Mouse (Mus musculus): ENCODE results near the gene Rbbp4.

GRCm38 (mm10) chr4:129346481-129347154, 11.4 kb upstream of the Rbbp4 start:
- no peak for TF ChIP-seq POLR2A (IDR thresholded peaks at IDR 0.05; ENCODE audit: low read depth, low read length)
- no peak for TF ChIP-seq CTCF (IDR thresholded peaks at IDR 0.05; ENCODE audit: extremely low read depth, insufficient read depth, insufficient read length, insufficient replicate concordance)
